Mouse (Mus musculus) layer of hippocampus, adult 11-12 months (tissue): Measurements from ENCODE around the gene Shld2.
"Not testable (repeated sequence)": the region's sequence is repeated elsewhere in the genome, so short reads cannot be mapped to it uniquely, and the experiment has no call there.

ENCODE experiments used
- DNase-seq: peaks from one replicate; pipeline ENCODE4 v3.0.0; 2022; ENCODE audit warnings: low spot score

Shld2 gene

DNA sequence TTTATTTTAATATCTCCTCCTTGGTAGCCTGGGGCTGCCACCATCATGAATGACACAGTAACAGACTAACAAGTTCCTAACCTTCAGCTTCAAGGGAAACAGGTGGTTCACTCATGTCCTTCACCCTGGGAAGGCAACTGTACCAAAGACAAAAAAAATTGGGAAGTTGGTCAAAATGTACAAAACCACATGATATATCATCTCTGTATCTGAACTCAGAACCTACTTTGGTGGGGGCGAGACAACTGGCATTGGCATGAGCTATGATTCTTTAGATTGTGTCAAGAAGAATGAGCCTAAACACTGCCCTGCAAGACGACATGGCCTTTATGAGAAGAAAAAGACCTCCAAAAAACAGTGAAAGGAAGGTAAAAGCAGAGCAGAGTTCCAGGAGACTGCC lies 29.5 kb downstream of the Shld2 start:
- DNase-seq, result no peak

DNA sequence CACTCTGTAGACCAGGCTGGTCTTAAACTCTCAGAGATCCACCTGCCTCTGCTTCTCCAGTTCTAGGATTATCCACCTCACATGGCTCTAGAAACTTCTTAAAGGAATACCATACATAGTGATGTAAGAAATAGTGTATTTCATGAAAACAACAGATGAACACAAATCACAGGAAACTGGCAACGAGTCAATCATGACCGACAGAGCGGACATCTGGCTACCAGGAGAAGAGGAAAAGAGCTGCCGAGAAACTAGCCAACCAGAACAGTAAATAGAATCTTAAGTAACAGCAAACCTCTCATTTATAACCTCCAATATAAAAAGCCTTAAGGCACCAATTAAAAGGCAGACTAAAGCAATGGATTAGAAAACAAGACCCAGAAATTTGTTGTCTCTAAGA lies 30.6 kb downstream of the Shld2 start:
- DNase-seq, result no peak

DNA sequence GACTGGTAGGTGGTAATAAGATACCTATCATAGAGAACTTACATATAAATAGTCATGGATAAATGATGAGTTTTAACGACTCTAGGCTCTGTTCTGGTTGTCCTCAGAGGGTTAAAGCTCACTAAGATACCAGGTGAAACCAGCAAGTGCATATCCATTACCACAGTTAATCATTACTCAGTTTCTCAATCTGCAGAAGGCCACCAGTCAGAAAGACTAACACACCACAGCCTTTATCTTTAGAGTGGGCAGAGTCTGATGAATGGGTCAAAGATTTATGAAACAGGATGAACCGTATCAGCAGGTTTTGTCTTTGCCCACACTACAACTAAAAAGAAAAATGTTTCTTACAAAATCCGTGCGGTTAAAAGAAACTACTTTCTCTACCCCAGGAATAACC lies 35.1 kb downstream of the Shld2 start:
- no peak for DNase-seq

DNA sequence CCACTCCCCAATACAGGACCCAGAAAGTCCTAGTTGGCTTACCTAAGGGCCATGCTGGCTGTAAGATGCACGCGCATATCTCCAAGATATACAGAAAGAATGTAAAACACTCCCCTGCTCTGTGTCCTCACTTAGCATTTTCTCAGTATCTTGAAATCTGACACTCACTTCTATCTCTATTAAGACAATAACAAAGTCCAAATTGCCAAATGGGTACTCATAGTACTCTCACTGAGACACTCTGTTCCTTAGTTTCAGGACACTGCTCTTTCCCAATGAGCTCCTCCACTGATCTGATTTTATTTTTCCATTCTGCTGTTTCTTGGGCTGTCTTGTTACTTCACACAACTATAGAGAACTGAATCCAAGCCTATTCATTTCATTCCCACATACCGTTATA lies 36.2 kb downstream of the Shld2 start:
- DNase-seq, result no peak

DNA sequence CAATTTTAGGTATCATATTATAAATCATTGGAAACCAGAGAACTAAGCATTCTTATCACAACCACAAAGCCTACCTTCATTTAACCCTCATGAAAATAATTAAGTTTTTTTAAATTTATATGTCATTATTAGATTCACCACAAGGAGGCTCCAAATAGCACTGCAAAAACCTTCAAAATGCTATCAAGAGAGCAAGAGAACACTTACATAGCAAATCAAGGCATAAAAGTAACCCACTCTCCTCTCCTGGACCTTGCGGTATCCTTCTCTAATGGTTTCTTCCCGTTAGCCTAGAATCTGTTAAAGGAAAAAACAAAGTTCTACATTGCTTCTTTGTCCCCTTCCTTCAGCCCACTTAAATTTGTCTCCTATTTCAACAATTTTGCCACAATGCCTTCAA lies 37.0 kb downstream of the Shld2 start:
- no peak for DNase-seq

DNA sequence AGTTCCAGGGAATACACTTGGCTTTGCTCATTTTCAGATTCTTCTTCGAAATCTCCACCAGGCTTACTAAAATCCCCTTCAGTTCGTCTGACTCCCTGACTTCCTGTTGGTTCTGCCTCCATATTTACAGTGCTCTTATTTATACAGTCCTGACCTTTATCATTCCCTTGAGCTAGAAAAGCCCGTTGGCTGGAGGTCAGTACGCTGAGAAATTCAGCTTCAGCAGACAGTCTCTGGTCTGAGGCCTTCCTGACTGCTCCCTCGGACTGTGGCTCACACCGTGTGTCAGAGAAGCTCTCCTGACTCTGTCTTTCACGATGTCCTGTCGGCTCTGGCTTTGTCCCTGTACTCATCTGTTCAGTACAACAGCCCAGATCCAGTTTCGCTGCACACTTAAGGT lies 42.2 kb downstream of the Shld2 start:
- DNase-seq, result no peak

DNA sequence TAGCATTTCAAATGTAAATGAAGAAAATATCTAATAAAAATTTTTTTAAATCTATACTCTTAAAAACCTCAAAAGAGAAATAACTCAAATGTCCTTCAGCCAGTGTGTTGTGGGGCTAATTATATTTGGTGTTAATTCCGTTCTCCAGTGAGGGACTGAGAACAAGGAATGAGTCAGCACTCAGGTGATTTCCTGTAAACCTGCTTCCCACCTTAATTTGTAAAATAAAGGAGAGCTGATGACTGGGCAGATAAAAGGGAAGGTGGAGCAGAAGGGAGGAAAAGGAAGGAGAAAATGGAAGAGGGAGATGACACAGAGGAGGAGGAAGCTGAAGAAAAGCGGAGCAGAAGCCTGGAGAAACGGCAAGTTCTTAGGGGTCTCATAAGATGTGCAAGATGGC lies 51.8 kb downstream of the Shld2 start:
- DNase-seq, result not testable (repeated sequence)

DNA sequence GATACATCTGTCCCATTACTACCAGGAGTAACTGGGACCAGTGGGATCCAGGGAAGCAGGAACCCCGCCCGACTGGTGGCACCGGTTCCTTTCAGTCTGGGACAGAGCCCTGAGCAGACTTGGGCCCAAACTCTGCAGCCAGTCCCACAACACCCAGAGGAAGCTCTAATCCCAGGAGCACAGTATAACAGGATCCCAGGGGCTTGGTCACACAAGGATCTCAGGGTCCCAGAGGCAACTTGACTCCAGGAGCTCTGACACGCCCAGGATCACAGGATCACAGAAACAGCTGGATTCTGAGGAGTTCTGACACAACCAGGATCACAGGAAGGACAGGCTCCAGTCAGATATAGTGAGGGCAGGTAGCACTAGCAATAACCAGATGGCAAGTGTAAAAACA lies 57.0 kb downstream of the Shld2 start:
- DNase-seq, result no peak

DNA sequence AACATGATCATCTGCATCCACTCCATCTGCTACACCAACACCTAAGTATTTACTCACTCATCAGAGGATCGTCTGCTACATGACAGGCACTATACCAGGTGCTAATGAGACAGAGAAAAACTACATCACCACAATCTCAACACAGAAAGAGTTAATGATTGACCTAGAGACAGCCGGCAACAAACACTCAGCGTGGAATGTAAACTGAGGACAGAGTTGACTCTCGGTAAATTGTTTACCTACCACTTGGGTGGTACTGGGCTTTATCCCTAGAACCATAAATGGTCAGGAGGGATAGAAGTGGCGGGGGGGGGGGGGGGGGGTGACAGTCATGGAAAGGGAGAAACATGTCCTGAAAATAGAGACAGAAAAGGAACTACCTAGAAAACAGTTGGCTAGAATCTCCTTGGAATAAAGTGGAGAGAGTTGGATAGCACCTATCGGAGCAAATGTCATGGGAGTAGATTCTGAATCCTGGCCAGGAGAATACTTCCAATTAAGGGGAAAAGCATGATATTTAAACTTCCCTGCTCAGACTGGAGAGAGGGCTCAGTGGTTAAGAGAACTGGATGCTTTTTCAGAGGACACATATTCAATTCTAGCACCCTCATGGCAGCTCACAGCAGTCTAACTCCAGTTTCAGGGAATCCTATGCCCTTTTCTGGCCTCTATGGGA lies 57.7 kb downstream of the Shld2 start:
- no peak for DNase-seq

DNA sequence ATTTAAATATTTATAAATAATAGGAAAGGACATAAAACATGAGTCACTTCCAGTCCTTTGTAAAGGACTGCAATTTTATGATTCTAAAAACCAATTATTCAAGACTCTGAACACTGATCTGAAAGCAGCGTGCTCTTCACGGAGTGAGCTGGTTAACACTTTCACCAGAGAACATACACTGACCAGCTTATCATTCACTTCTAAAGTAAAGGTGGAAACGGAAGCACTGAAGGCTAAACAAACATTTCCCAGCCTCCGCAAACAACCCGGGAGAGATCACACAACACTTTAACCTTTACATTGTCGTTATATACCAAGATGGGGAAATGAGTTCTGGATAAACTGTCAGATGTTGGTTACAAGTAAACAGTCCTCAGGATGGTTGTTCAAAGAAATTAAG lies 69.6 kb downstream of the Shld2 start:
- DNase-seq, result no peak

DNA sequence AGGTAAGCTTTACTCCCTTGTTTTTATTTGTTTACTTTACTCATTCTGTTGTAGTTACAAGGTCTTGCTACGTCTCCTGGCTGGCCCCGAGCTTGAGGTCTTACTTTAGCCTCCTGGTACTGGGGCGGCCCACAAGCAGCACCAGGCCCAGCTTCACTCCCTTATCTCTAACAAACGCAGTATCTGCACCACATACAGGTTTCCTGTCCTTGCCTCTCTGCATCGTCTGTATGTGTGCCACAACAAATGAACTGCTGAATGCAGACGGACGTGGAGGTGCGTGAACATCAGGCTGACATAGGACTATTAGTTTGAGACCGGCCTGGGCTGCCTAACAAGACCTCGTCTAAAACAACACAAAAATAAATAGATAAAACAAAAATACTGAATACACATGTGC lies 70.0 kb downstream of the Shld2 start:
- DNase-seq, result no peak

DNA sequence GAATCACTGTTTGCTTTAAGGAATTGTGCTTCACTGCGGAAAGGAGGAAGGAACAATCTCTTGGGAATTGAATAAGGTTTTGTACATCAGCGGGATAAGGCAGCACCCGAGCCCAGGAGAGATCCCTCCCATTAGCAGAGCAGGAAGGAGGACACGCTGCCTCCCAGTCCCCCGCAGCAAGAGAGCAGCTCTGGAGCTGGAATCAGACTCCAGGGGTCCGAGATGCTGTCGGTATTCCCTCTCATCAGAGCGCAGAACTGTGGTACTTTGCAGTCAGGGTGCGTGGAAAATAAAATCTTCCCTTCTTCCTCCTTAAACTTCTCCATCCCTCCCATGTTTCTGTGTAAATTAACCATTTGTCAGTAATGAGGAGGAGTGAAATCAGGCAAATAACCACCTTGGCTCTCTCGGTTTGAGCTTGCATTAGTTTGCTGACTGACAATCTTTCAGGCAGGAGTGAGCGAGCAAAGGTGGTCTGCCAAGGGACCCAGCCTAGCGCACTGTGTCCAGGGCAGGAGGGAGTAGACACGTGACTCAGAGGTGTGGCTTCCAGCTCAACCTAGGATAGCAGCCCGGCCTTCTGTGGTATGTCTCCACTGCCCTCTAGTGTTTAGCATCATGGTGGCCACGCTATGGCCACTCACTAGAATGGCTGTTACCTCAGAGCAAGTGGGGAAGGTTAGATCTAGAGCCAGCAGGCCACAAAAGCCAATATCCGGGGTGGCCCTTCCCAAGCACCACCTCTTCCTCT lies 75.5 kb downstream of the Shld2 start:
- peak; percentile 45 for DNase-seq

DNA sequence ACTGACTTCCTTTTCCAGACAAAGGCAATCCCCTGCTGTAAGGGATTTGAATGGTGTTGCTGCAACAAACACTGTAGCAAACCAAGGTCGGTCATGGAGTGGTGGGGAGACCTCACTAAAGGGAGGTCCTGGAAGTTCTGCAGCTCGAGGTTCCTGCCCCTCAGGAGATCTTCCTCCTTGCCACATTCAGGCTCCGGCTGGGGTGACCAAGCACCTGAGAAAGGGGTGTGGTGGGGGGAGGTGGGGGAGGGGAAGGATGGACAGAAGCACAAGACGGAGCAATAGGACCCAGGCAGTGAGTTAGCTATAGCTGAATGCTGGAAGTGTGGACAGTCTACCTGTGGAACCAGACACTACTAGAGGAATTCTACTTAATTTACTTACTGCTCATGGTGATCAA lies 76.4 kb downstream of the Shld2 start:
- DNase-seq, result no peak

DNA sequence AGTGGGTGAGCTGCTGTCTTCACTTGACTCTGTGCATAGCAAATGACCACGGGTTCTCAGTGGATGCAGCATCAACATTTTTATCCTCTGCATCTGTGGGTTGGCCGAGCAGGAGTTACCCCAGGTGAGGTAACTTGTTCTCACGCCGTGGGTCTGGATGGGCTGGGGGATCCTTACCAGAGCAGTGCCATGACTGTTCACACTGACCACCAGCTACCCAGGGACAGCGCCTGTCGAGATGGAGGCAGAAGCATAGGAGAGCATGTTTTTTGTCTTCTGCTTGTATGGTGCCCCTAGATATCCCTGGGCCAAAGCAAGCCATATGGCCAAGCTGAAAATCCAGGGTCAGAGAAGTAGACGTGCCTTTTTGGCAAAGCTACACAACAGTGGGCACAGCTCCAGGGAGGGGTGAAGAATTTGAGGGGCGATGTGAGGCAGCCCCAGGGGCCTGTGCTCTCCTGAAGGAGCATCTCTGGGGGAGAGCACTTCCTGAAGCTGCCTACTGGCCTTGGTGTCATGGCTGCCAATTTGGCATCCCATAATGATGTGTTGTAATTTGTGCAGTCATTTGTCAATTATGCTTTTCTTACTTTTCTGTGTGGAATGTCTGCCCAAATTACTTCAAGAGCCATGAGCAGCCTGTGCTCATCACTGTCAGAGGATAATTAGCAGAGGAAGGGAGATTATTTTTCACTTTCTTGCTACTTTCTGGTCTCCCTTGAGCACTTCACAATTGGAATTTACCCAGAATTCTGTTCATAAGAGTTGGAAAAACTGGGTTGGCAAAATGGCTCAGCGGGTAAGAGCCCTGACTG lies 77.2 kb downstream of the Shld2 start:
- DNase-seq, result no peak

DNA sequence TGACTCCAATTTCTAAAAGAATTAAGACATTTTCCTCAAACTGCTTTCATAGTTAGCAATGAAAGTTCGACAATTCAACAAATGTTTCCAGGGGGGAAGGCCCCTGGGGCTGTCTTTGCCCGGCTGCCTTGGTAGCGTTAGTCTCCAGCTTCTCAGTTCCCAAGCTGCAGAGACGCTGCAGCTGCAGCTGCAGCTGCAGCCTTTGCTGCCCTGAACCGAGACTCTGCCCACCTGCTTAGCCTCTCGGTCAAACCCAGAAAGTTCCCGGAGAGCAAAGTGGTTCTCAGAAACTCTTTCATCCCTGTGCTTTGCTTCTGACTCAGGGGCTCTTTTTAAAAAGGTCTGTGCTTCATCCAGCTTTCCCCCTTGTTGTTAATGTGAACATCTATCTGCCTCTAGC lies 78.0 kb downstream of the Shld2 start:
- no peak for DNase-seq

DNA sequence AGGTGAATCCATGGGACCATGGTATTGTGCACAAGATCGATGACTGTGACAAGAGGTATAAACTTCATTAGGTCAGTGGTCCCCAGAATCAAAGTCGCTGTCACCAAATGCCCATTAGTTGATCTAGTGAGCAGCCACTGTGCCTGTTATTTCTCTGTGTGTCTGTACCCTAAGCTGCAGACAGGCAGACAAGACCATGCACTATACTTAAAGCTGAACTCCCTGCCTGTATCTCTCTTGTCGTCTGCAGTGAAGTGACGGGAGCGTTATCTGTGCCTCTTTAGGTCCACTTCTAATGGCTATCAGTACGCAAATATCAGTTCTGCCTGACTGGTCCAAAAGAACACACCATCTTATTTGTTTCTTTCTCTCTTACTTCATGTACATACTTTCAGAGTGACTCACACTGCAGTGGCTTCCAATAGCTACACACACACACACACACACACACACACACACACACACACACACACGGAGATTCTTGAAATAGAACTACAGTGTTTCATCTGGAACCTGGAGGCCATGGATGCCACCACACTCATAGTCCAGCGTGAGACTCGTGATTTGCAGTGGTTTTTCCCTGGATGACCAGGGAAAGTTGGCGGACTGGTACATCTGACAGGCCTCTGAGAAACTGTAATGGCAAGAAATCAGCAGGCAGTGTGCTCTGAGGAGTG lies 81.3 kb downstream of the Shld2 start:
- DNase-seq, result no peak

DNA sequence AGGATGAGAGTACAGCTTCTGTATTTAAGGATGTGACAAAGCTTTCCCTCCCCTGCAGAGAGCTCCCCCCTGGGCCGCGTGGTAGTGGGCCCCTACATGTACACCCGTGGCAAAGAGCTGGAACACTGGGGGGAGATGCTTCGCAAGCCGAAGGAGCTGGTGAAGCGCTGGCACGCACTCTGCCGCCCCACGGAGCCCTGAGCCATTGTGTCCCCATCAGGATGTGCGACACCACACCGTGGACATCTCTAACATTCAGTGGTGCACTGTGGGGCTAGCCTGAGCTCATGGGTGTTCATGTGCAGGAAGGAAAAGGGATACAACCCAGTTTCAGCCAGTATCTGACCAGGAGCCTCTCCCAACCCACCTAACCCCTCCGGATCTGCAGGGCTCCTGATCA lies 82.3 kb downstream of the Shld2 start:
- no peak for DNase-seq

DNA sequence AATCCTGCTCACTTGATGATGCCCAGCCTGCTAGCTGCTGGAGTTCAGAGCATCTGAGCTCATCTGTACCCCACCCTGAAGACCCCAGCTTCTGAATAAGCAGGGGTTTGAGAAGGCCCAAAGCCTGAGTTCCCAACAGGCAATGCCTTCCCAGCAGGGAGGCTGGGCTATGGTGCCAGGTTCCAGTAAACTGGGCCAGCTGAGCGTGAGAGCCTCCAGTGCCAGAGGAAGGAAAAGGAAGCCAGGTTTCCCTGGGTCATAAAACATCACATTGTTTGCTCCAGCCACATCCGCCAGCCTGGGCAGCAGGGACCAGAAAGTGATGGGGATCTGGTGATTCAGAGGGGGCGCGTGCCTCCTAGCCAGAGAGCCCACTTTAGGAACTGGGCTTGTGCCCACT lies 83.7 kb downstream of the Shld2 start:
- DNase-seq, result peak; percentile 10

DNA sequence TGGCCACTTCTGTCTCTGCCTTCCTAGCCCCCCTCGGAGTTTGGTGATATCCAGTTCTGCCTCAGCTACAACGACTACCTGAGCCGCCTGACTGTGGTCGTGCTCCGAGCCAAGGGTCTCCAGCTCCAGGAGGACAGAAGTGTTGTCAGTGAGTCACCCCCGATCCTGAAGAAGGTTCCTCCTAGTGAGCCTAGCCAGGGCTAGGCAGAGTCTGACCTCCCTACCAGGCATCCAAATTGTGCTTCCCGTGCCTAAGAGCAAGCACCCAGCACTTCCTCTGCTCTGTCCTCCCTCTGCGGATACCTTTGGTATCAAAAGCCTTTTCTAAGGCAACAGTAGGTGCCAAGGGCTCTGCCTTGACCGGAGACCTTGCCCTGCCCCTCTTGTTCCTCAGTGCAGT lies 84.3 kb downstream of the Shld2 start:
- no peak for DNase-seq

DNA sequence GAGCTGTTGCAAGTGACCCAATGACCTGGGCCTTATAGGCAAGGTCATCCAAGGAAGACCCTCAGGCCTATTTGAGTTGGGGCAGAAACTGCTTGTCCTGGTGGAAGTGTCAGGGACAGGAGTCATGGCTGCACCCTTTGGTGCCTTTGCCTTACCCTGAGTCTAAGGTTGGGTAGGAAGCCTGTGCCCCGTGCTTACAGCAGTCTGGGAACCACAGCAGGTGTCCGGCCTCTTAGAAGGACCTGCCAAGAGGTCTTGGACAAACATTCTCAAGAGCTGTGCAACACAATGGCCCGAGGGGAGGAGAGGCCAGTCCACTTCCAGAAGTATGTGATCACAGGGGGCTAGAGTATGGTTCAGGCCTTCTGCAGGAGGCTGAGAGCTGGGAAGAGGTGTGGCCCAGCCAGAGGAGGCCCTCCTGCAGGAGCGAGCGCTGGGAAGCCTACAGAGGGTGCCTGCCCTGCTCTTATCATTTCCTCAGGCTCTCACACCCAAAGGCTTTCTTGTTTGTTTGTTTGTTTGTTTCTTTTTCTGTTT lies 86.9 kb downstream of the Shld2 start:
- DNase-seq, result no peak

DNA sequence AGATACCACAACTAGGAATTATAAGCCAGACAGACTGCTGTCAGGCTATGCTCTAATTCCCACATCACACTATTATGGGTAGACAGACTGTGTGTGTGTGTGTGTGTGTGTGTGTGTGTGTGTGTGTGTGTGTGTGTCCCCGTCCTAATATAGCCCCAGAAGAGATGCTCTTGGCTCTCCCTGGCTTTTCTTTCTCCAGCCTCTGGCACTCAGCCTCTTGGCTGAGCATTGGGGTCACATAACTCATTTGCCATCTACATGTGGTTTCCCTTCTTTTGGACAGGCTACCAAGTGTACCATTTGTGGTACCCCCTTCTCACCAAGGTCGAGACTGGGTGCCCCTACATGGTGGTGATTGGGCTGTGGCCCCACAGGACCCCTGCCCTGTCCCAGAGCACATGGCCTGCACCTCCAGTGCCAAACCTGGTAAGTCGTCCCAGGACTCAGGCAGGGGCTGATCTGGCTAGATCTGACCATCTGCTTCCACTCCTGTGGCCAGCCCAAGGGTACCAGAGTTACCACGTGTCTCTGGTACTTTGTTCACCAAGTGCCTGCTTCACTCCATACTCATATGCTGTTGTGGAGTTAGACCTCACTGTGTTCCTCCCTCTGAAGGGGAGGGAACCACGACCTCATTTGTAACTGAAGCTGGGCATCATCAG lies 88.7 kb downstream of the Shld2 start:
- DNase-seq, result no peak

DNA sequence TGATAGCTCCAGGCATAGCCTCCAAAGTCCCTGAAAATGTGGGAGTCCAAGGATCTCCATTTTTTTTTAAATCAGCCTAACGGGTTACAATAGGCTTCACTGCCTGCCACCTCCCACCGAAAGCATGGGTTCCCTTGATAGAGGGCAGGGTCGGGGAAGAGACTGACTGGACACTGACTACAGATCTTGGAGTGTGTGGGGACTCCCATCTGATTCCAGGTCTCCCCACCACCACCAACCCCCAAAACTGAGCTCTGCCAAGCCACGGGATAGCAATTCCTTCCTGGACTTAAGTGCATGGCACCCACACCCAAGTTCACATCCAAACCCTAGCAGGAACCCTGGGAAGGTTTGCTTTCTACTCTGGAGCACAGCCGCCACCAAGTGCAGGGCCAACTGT lies 89.9 kb downstream of the Shld2 start:
- no peak for DNase-seq
